Mouse (Mus musculus): ENCODE measurements around the gene Mylpf.
A peak's percentile ranks its signal among the peaks of the same experiment; 100 is the strongest.

The Mylpf gene

DNA sequence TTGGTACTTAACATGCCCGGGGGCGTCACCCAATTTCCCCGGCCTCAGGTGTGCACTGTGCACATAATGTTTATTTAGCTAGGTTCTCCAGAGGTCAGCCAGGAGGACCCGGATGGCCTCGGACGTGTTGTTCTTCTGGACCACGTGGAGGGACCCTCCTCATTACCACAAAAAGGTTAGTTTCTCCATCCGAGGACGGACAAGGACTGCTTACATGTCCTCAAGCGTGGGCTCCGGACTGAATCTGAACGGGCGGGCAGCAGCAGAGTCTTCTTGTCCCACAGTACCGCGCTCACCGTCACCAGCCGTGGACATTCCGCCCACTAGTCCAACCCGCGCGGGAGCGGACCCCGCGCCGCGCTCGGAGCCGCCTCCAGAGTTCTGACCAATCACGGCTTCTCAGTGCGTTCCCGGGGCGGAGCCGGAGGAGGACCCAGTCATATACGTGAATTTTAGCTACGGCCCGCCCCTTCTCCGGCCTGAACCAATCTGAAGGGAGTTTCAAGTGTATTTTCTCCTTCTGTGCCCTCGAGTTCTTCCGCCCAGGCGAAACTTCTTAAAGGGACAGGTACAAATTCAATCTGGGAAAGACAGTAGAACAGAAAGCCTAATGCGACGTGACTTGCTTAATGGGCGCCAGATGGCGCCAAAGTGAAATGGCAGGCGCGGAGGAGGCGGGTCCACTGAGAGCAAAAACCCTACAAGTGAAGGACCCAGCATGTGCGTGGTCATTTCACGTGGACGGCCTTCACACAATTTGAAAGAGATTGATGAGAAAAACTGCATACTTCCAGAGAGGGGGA, 51.8 kb downstream of the Mylpf start, which contains the start of gene Dctpp1:
TSS of gene Dctpp1 (minus strand) at position 401 of the 803 bp plus-strand sequence.
- peak; percentile 98 for DNase-seq

DNA sequence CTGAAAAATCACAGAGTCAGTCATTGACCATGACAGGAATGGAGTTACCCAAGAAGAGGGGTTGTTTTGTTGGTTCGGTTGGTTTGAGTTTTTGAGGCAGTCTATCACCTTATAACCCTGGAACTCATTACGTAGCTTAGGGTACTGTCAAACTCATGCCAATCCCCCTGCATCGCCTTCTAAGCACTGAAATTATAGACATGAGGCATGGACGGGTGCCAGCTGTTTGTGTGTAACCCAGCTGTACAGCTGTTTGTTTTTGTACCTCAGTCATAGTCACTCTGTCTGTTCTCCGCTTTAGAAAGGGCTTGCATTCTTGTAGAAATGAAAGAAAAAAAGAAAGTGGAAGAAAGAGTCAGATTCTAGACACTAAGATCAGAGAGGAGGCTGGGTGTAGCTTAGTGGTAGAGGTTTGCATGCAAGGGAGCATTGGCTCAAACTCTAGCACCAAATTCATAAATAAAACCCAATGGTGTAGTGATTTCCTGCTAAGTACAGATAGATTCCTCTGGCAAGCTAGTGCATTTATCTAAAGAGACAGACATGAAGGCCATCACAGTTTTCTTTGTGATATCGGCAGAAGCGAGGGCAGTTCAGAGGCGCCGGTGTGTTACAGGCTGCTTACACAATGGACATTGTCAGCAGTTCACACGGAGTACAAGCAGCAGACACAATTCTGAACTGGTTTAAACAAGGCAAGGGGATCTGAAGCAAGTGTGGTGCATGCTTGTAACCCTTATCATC, 53.7 kb downstream of the Mylpf start:
- DNase-seq, result peak; percentile 31

GRCm38 (mm10) chr7:127263526-127263925, 54.8 kb downstream of the Mylpf start:
- DNase-seq, result no peak

Data from kidney, postnatal 10 days (tissue).